Mouse (Mus musculus) olfactory bulb, adult 2 months (tissue): ENCODE data around the gene Flot1.

Source experiments
- CTCF ChIP-seq: fragments of 200-500 bp; IDR thresholded peaks from 2 replicates; pipeline ENCODE4 v1.5.1; 2012; ENCODE audit warnings: low read depth, mild to moderate bottlenecking, low read length, moderate library complexity; ENCODE audit not compliant: insufficient read depth
- POLR2A ChIP-seq: fragments of 200-500 bp; IDR thresholded peaks from 2 replicates; pipeline ENCODE4 v1.6.1; 2012; ENCODE audit warnings: mild to moderate bottlenecking, low read depth, low read length, moderate library complexity; ENCODE audit not compliant: insufficient read depth

DNA sequence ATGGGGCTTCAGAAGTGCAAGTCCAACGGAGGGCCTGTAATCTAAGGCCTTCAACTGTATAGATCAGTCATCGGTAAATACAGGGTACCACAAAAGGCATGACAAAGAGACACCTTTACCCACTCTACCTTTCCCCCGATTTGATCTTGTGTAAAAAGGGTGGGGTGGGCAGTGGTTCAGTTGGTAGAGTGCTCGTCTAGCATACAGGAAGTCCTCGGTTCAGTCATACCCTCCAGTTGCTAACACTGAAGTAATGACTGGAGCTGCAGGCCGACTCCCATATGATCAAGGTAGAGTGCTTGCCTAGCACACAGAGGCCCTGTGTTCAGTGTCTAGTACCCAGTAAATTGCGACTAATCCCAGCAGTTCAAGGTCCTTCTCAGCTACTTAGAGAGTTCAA lies 9.4 kb upstream of the Flot1 start:
- TF ChIP-seq CTCF (no peak), POLR2A (no peak)
